Mouse (Mus musculus) gastrocnemius, postnatal 14 days (tissue): ENCODE measurements around the gene Tspan13. TPM values are rescaled to one million over a fixed set of nuclear protein-coding genes. Genes with fewer than 3 reads are reported as not detected.

Experiments used
- DNase-seq: peaks from one replicate; pipeline ENCODE4 v3.0.0; 2021; ENCODE audit warnings: mixed read lengths
- intact Hi-C: fragments of 180-260 bp; cut with DNase I; formaldehyde crosslinking; loops from one replicate; pipeline ENCODE4 v1.15.1; 2025; ENCODE audit warnings: low total_unique reads
- total RNA-seq, 2 experiments: library from RNA; stranded (reverse); gene quantifications; 2 replicates each; pipeline ENCODE4 v1.2.3; 2021

Gene Tspan13
- total RNA-seq, 2 experiments from 2014 or later, result 42.4 to 47.0 TPM

DNA sequence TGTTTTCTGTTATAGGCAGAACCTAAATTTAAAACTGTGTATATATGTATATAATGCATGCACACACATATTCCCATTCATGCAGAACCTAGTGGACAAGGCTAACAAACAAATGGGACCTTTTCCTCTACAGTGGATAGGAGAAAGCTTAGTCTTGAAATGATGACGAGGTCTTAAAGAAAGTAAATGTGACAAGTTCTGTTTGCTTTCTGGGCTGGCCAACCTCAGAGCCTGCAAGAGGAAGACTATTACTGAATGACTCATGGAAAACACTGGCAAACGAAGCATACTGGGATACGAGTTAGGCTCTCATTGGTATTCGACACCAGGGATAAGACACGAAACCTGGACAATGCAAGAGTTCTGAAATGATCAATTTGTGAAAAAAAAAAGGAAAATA lies 57.6 kb downstream of the Tspan13 start:
- no peak for DNase-seq
- intact Hi-C loops, result no loop called here

DNA sequence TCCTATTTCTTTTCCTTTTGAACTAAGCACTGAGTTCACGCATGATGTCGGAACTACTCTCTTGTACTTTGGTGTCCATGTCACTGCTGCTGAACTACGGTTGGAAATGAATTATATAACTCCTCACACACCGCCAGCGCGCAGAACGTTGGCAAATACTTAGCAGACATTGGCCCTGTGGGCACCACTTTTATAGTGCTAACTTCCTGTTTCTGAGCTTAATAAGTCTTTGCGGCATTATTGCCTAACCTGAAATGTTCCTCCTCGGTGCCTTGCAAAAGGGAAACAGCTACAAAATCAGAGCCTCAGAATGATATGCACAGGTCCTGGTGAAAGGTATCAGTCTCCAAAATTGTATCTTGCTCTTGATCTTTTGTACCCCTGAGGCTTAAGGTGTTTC lies 58.8 kb downstream of the Tspan13 start:
- DNase-seq, result no peak
- intact Hi-C loops, result no loop called here

DNA sequence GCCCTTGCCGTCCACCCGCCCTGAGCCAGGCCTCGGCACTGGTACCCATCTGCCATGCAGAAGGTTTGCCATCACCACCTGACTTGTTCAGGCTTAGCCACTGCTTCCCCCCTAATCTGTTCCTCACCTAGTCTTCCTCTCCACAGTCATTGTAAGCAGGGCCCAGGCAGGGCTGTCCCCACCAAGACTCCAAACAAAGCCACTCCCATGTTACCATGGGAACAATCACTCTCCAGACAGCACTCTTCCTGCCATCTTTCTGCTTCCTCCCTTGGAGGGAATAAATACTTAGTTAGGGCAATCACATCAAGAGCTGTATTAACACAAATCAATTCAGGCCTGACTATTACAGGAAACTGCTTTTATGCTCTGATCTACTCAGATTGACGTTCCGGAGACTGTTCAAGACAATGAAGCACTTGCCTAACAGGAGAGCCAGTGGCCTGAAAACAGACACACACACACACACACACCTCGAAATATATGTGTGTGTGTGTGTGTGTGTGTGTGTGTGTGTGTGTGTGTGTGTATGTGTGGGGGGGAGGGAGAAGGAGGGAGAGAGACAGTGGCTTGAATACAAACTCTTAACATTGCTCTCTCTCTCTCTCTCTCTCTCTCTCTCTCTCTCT lies 60.5 kb downstream of the Tspan13 start:
- no peak for DNase-seq
- intact Hi-C loops, result no loop called here

DNA sequence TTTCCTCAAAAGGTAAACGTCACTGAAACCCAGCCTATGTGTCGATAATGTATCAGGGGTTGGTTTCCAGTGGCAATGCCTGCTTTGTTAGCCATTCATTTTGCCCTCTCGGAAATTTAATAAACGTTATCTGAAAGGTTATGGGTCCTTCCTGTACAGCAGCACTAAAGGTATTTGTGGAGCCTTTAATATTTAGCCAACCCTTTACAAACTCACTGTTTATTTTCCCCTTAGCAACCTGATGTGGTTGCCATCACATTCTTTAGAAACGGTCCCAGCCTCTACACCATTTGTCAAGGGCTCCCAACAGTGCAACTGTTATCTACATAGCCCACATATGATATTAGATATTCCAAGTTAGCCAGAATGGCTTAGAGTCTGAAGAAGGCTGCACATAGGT lies 62.7 kb downstream of the Tspan13 start:
- intact Hi-C loops, result no loop called here
- no peak for DNase-seq

DNA sequence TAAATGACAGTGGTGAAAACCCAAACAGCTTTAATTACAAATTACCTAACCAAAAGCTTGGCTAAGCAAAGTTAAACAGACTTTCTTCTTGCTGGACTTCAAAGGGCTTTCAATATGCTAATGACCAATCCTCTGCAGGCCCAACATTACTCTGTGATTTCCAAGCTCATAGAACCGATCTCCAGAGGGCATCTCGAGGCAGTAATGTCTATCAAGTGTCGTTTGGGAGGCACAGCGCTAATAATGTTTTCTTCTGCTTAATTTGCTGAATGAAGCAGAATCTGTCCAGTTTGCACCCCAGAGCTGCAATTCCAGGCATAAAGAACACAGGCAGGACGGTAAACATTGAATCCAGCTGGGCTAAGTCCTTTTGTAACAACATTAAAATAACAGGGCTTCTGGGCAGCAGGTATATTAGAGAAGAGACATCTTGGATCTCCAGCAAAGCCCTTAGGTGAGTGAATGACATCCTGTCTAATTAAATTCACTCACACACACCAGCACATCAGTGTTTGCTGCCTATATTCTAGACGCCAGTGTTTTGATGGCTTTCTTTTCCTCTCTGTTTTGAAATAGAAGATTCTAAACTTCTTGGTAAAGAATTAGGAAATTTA lies 64.6 kb downstream of the Tspan13 start:
- intact Hi-C loops, result no loop called here
- no peak for DNase-seq

DNA sequence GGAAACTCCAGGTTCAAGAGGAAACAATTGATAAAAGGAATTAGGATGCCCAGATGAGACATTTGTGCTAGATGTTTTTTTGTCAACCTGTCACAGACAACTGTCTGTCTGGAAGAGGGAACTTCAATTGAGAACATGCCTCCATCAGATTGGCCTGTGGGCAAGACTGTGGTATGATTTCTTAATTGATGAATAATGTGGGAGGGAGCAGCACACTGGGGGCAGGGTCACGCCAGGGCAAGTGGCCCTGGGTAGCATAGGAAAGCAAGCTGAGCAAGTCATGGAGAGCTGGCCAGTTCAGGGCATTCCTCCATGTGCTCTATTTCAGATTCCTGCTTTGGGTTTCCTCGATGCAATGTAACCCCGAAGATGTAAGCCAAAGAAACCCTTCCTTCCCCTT lies 66.4 kb downstream of the Tspan13 start:
- DNase-seq, result no peak
- intact Hi-C loops, result no loop called here

DNA sequence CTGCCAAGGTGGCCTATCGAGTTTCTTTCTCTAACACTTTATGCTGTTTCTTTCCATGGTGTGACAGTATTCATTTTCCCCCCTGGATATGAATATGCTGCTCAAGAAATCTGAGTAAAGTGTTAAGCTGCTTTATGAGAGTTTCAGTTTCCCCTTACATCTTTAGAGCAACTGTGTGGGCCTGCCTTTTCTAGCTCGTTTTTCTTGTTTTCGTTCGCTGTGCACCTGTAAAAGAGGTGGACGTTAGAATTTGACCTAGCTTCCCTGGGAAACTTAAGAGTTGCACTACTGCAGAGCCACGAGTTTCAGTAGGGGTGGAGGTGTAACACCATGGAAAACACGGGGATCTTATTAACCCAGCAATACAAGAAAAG lies 75.5 kb downstream of the Tspan13 start:
- intact Hi-C loops, result no loop called here
- no peak for DNase-seq

DNA sequence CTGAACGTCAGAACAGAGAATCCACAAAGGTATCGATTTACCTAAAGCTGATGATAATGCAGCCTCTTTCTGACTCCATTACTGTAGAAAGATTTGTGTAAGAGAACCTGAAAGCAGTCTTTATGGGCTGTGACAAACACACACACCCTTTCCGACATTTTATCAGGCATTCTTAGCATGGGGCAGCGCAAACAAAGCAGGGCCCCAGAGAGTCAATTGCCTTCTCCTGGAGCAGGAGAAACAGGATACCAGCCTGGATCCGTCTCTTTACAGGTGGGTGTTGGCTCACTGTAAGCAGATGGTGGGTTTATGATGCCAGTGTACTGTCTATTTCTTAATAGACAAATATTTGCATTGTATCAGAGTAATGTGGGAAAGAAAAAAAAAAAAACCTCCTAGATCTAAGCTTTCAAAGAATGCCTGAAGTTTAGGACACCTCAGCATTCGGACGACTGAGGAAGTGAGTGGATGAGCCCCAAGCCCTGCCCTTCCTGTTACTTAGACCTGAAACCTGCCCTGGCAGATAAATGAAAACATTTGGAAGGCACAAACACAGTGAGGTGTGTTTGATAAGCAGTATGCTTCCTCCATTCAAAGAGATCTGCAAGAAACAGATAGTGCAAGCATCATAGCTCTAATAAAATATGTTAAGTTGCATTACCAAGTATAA lies 76.1 kb downstream of the Tspan13 start:
- DNase-seq, result no peak
- intact Hi-C loops, result no loop called here

Other genes with a start within 250 kb of the Tspan13 start
- gene Agr3, start 116.9 kb downstream of the Tspan13 start, total RNA-seq, result not detected
- not detected for gene Agr2, start 49.6 kb downstream of the Tspan13 start, total RNA-seq
- 10 to 100 TPM; 10.0 to 11.0 TPM for gene Ankmy2, start 114.6 kb upstream of the Tspan13 start, total RNA-seq
- gene Bzw2, start 115.6 kb upstream of the Tspan13 start, total RNA-seq, result 100 to 1,000 TPM; 118 to 136 TPM
- gene Lrrc72, start 210.9 kb upstream of the Tspan13 start, total RNA-seq, result not detected